Mouse (Mus musculus) neutrophil, adult 59 days (primary cell): Measurements from ENCODE around the gene Gm3373. TPM values are rescaled to one million over a fixed set of nuclear protein-coding genes. Genes with fewer than 3 reads are reported as not detected.

ENCODE experiments used
- total RNA-seq, 2 experiments: library from RNA; stranded (reverse); gene quantifications; 1 replicate in 1 of 2; 2 replicates in 1 of 2; pipeline ENCODE4 v1.2.4; 2023

Gene Gm3373
- total RNA-seq: not detected

DNA sequence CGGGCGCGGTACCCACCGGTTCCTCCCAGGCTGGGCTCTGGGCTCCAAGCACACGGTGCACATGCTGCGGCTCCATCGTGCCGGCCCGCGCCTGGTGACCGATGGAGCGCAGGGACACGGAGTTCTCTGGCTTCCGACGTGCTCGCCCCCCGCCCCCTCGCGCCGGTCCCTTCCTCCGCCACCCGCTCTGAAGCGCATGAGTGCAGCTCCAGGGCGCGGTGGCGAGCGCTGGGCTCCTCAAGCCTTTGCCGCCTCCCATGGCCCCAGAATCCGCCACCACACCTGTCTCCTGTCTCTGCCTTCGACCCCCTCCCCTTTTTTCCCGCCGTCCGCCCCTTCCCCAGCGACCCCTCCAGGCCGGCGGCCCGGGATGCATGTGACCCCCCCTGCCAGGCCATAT, at the start of gene Gm3373:
Gene Gm3373, minus strand, starts transcription at position 101 of the 400 bp plus-strand sequence.

GRCm38 (mm10) chr14:5687357-5687756, 54.0 kb downstream of the Gm3373 start, which contains the start of gene Gm9603:
Gene Gm9603 (minus strand): TSS chr14:5687457.

Other genes with a start within 250 kb of the Gm3373 start
- not detected for gene Gm3488, start 239.9 kb downstream of the Gm3373 start, total RNA-seq
- not detected for gene Gm3532, start 203.1 kb downstream of the Gm3373 start, total RNA-seq
- not detected for gene Gm8265, start 108.5 kb downstream of the Gm3373 start, total RNA-seq
- gene Gm9603, start 54.1 kb downstream of the Gm3373 start, total RNA-seq: not detected
- not detected for gene Gm3383, start 66.4 kb upstream of the Gm3373 start, total RNA-seq
- gene Gm3424, start 88.8 kb upstream of the Gm3373 start, total RNA-seq: not detected
- gene Gm8237, start 138.8 kb upstream of the Gm3373 start, total RNA-seq: not detected
- not detected for gene Gm3248, start 220.2 kb upstream of the Gm3373 start, total RNA-seq
- gene Gm3453, start 237.6 kb upstream of the Gm3373 start, total RNA-seq: not detected